Mouse (Mus musculus) embryonic stem cell, embryonic (primary cell): Measurements from ENCODE around the gene Olfr998.
"Not testable (repeated sequence)": the region's sequence is repeated elsewhere in the genome, so short reads cannot be mapped to it uniquely, and the experiment has no call there.

Source experiments
- CTCF ChIA-PET, 4 experiments: fragments of 300-600 bp in 2 of 4; fragments of 350-600 bp in 2 of 4; sonication (Branson Sonifier 250); formaldehyde crosslinking; loops; one replicate each; lab custom pipeline; 2022; ENCODE audit warnings: inconsistent platforms in 2 of 4; lab: Charles Lee
- POLR2A ChIA-PET, 4 experiments: fragments of 300-600 bp in 2 of 4; fragments of 350-600 bp in 2 of 4; sonication (Branson Sonifier 250); formaldehyde crosslinking; loops; one replicate each; lab custom pipeline; 2022; ENCODE audit warnings: antibody characterized with exemption in 4 of 4, inconsistent platforms in 1 of 4; lab: Charles Lee

The Olfr998 gene

GRCm38 (mm10) chr2:85588648-85589047 lies at the start of gene Olfr998:
Gene Olfr998, plus strand, starts transcription at chr2:85588948.
- CTCF ChIA-PET: interaction anchor here in 1 of 4 experiments (0.6 kb wide), 1 partner anchor 451 kb away, joined by 4 read pairs; no protein-coding TSS in a partner anchor
- POLR2A ChIA-PET: not testable (repeated sequence)

DNA sequence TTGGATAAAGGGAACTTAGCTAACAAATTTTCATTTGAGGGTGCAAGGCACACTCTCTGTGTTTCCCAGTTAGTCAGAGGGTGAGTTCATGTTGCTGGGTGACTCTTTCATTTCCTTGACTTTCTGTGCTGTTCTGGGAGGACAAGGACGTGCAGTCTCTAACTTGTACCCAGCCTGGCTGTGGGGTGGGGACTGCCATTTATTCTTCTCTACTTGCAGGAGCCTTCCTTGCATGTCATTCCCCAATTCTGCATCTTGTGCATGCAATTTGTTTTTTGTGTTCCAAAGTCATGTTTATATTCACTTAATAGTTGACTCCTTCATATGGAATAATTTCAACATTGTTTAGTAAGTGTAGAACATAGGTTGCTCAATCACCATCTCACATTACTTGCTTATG lies 33.9 kb upstream of the Olfr998 start:
- CTCF ChIA-PET: no interaction called here
- POLR2A ChIA-PET: no interaction called here

DNA sequence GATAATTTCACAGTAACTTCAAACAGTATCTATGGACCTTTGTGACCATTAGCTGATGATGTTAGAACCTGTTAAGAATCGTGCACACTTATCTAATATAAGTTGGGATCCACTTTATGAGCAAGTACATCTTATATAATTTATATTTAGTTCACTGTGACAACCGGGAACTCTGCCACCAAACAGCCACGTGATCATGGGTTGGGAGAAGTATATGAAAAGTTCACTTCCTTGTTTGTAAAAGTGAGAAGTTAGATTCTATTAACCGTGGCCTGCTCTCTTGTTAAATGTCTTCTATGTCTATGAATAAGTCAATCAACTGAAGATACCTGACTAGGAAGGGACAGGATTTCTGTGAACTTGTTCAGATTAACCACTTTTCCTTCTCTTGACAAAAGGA lies 28.5 kb upstream of the Olfr998 start:
- ChIA-PET POLR2A (no interaction called here), CTCF (interaction anchor here in 1 of 4 experiments (1.0 to 1.1 kb wide), 2 partner anchors 436 to 437 kb away, joined by 3 read pairs; no protein-coding TSS in a partner anchor)

DNA sequence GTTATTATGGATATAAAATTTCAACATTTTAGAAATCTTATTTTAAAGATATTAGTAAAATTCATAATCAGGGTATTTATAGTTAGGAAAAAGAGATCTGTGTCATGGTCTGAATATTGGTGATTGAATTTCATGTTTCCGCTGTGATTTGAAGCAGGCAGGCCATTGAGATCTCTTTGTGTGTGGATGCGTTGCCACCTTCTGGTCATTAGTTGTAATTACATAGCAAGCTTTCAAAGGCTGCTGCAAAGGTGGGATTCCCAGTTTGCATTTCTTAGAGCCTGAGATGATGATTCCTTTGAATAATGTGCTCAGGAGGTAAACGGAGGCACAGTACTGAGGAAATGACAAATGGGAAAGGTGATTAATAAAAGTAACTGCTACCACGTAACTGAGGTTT lies 27.6 kb upstream of the Olfr998 start:
- CTCF ChIA-PET: interaction anchor here (0.6 to 1.4 kb wide), 9 partner anchors 34 to 437 kb away, joined by 3 to 11 read pairs (median 5); no protein-coding TSS in a partner anchor
- POLR2A ChIA-PET: no interaction called here

GRCm38 (mm10) chr2:85578915-85579314 lies 9.8 kb upstream of the Olfr998 start, which contains the start of gene Olfr996:
Gene Olfr996, plus strand, starts transcription at chr2:85579215.
- CTCF ChIA-PET: no interaction called here
- POLR2A ChIA-PET: no interaction called here

- CTCF ChIA-PET: no interaction called here
- POLR2A ChIA-PET: no interaction called here
Observed at GRCm38 (mm10) chr2:85611803-85612202, 23.1 kb downstream of the Olfr998 start, which contains the start of gene Olfr1000. Gene Olfr1000, minus strand, starts transcription at chr2:85611903.
